Mouse (Mus musculus): ENCODE results near the gene Foxp1.

The Foxp1 gene

GRCm38 (mm10) chr6:99284019-99284418 lies 238.5 kb downstream of the Foxp1 start:
- in situ Hi-C loops (cut with MboI) = no loop called here

DNA sequence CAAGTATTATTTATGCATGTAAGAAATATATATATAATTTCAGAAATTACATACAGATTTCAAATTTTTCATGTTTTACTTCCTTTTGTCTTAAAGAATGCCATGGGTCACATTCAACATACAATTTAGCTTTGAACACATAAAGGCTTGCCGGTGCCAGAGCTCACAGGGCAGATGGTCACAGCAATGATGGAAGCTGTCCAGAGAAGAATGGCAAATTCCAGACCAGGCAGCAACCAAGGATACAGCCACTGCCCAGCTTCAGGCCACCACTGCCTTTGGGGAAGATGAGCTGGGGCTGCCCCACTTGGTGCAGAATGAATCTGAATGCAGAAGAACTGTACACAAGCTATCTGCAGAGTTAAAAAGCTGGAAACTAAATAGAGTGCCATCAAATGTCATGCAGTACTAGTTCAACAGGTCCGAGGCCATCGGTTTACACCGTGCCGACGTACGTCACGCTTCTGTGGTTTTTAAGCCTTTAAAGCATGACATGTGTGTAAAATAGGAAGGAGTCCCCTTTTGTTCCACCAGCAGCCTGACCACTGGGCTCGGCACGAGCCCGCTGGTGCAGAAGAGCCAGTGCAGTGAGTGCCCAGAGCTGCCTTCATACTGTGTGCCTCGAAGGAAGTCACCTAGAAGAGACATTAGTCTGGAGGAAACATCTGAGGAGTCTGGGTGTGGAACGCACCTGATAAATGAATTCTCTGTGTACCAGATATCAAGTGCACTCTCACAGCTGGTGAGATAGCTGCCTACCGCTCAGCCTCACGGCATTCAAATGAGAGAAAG lies 239.5 kb downstream of the Foxp1 start:
- in situ Hi-C loops (cut with MboI) = no loop called here

GRCm38 (mm10) chr6:99281433-99281832 lies 241.1 kb downstream of the Foxp1 start:
- in situ Hi-C loops (cut with MboI) = no loop called here

DNA sequence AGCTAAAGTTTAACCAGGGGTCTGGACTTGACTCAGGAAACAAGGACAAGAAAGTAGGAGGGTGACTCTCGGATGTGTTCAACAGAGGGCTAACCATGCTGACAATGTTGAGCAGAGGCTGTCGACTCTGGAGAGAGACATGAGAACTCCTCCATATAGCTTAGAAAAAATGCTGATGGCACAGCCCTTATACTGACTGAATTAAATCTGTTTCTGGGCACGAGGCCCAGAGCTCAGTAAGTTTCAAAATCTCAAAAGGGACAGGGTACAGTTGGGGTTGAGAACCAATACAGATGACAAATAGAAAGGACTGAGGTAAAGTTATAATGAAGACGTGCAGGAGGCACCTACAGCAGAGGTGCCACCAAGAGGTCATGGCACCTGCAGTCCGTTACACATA lies 241.9 kb downstream of the Foxp1 start:
- in situ Hi-C loops (cut with MboI) = no loop called here

- in situ Hi-C loops (cut with MboI) = no loop called here
These were observed 245.3 kb downstream of the Foxp1 start for GRCm38 (mm10) chr6:99277251-99277650.

DNA sequence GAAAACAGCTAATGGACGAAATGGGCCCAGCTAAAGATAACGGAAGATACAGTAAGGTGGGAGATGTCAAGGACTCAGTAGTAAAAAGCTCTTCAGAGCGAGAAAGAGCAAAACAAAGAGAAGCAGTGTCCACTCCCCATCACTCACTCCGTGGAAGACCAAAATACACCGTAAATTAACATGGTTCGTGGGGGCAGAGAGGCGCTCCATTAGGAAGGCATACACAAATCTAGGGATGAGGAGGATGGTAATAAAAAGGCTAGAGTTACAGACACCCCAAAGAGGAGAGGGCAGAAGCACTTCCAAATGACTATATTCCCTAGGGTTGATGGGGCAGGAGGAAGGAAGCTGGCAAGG lies 246.2 kb downstream of the Foxp1 start:
- in situ Hi-C loops (cut with MboI) = no loop called here

GRCm38 (mm10) chr6:99275381-99276296 lies 246.9 kb downstream of the Foxp1 start:
- in situ Hi-C loops (cut with MboI) = no loop called here

GRCm38 (mm10) chr6:99274667-99275066 lies 247.9 kb downstream of the Foxp1 start:
- in situ Hi-C loops (cut with MboI) = no loop called here

DNA sequence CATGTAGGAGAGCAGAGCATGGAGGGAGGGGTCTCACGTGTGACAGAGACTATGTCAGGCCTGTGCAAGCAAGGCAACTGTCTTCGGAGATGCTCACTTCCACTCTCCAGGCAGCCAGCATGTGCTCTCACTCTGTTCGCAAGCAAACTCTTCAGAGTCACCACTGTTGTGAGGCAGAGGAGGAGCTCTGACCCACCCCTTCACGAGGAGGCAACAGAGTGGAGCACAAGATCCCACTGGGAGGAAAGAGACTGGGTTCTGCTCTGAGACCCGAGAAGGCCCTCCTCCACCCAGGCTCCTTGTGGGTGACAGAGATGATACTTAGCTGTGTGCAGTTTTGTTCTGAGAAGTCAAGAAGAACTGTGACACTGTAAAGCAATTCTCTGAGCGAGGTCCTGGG lies 248.3 kb downstream of the Foxp1 start:
- in situ Hi-C loops (cut with MboI) = no loop called here

- in situ Hi-C loops (cut with MboI) = no loop called here
These were observed 249.3 kb downstream of the Foxp1 start for GRCm38 (mm10) chr6:99273177-99273576.

GRCm38 (mm10) chr6:99272174-99272573 lies 250.3 kb downstream of the Foxp1 start:
- in situ Hi-C loops (cut with MboI) = no loop called here

- in situ Hi-C loops (cut with MboI) = no loop called here
These were observed 250.8 kb downstream of the Foxp1 start for GRCm38 (mm10) chr6:99271741-99272140.

GRCm38 (mm10) chr6:99269921-99270320 lies 252.6 kb downstream of the Foxp1 start:
- in situ Hi-C loops (cut with MboI) = no loop called here

DNA sequence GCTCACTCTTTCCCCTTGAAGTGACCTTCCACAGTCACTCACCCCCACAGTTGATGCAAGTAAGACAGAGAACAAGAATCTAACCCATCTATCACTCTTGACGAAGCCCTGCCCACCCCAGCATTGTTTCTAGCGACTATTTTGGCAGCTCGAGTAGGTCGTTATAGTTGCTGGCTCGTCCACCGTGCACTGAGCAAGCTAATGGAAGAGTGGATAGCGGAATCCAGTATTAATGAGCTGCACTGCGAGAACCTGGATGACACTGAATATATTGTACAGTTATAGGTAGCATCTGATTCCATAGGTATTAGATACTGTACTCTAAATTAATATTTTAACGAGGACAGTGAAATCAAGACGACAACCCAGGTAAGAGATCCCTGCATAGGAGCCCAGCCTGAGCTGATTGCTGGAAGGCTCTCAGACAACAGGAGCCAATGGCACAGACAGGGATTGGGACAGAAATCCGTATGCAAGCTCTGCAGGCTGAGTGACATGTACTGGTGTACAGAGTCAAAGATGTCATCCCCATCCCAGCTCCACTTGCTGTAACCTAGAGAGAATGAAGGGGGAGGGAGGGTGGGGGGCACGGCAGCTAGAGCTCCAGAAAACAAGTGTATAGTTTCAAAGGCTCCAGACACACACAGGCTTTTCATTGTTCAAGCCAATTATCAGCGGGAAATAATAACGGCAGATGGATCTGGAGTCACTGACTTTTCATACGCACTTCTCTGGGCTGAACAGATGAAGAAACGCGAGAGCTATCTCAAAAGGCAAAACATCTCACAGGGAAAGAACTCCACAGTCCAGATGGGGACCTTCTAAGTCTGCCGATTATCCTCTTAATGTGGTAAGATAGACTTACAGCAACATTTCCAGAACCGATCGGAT lies 254.1 kb downstream of the Foxp1 start:
- in situ Hi-C loops (cut with MboI) = no loop called here

GRCm38 (mm10) chr6:99265945-99266656 lies 256.4 kb downstream of the Foxp1 start:
- in situ Hi-C loops (cut with MboI) = no loop called here

- in situ Hi-C loops (cut with MboI) = no loop called here
These were observed 257.3 kb downstream of the Foxp1 start for GRCm38 (mm10) chr6:99265173-99265572.

- in situ Hi-C loops (cut with MboI) = no loop called here
These were observed 258.1 kb downstream of the Foxp1 start for GRCm38 (mm10) chr6:99264192-99265093.

GRCm38 (mm10) chr6:99263886-99264185 lies 258.7 kb downstream of the Foxp1 start:
- in situ Hi-C loops (cut with MboI) = no loop called here

DNA sequence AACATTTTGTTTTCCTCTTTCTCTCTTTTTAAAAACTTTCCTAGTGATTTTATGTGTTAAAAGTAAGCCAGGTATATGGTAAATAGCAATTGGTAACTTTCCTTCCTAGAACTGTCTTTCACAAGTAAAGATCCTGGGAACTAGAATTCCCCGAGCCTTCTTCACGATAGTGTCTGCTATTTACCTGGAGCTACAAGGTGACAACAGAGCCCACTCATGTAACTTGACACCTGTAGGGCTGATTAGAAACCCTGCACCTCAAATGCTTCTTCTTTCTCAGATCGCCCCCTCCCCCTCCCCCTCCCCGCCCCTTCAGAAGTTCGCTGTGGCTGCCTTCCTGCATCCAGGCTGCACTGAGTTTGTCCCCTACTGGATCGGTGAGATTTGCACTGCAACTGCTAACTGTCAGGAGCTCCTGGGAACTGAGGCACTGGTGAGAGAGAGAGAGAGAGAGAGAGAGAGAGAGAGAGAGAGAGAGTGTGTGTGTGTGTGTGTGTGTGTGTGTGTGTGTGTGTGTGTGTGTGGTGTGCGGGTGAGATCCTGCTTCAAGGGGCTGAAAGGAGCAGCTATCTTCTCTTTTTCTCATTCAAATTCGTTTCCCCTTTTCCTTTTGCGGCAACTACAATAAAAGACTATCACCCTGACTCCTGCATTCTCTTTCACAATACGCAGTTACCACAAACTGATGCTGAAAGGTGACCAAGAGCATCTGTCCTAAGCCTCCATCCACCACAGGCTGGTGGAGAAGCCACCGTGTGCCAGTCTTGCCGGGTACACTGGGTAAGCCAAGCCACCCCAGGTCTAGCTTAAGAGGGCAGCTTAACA lies 259.2 kb downstream of the Foxp1 start:
- in situ Hi-C loops (cut with MboI) = no loop called here

DNA sequence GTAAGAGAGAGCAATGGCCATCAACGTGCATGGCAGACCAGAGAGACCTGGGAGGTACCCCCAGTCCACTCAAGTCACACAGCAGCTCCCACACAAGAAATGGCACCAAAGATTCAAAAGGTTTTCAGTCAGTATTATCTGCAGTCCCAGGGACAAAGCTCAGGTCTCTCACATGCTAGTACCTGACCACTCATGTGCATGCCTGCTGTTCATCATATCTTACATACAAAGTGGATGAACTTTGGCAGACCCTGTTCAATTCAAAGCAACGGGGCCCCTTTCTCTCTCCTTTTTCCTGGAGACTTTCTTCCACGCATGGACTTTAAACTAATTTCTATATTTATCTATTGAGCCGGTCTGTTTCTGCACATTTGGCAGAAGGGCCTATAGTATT lies 260.8 kb downstream of the Foxp1 start:
- in situ Hi-C loops (cut with MboI) = no loop called here

Data from mature B cell (primary cell).